Mouse (Mus musculus) urinary bladder, postnatal 4 days (tissue): ENCODE measurements around the gene Pdzd2.
A peak's percentile ranks its signal among the peaks of the same experiment; 100 is the strongest.

Experiments used
- DNase-seq, 2 experiments: peaks; one replicate each; pipeline ENCODE4 v3.0.0; 2021 to 2022; ENCODE audit warnings: low spot score in 2 of 2

The Pdzd2 gene

DNA sequence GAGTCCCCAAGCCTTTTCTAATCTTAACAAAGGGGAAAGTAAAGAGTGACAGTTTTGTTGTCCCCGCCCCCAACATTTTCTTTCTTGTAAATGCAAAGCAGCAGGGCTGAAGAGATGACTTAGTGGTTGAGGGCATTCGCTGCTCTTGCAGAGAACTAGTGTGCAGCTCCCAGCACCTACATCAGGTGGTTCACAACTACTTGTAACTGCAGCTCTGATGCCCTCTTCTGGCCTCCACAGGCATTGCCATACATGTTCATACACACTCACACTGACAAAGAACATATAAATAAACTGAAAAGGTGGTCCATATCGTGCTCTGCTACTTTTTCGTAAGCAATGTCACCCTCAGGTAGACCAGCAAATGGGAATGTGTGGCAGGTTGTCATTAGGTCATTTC is 116.2 kb downstream of the Pdzd2 start:
- no peak for DNase-seq

GRCm38 (mm10) chr15:12622701-12623100 is 117.0 kb downstream of the Pdzd2 start:
- DNase-seq: no peak

DNA sequence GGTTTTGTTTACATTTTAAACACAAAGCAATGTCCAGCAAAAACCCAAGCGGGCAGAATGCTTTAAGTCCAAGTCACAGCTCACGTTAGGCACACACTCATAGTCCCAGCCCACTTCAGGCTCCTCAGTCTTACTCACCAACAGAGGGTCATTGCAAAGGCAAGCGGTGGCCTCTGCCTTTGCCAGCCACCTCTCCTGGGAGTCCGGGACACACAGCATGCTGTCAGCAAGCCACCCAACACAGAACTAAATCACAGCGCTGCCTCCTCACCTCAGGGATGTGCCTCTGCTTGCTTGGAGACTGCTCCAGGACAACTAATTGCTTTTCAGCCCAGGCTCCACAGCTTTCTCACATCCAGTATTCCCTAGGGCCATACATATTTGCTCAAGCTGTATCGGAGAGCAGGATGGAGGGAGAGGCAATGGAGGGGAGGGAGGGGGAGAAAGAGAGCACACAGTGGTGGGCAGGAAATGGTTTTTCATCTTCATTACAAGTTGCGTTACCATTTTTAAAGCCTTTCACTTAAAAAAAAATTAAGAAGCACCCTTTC is 117.6 kb downstream of the Pdzd2 start:
- DNase-seq: no peak

GRCm38 (mm10) chr15:12619273-12619672 is 120.5 kb downstream of the Pdzd2 start:
- no peak for DNase-seq

DNA sequence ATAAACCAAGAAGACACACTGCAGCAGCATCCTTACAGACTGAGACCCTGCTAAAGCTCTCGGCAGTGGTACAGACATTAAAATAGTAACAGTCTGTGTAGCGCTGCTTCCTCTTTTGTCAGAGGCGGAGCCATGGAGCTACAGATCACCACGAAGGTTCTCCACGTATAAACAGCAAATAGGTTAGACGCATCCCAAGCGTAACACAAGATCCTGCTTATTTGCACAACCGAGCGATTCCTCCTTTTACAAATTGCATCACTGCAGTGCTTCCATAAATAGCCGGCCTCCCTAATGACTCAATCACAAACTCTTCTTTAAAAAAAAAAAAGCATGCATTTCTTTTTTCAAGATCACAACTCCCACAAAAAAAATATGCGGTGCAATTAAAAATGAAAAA is 122.1 kb downstream of the Pdzd2 start:
- DNase-seq: no peak

- DNase-seq: no peak
Observed at GRCm38 (mm10) chr15:12617220-12617619, 122.5 kb downstream of the Pdzd2 start.

DNA sequence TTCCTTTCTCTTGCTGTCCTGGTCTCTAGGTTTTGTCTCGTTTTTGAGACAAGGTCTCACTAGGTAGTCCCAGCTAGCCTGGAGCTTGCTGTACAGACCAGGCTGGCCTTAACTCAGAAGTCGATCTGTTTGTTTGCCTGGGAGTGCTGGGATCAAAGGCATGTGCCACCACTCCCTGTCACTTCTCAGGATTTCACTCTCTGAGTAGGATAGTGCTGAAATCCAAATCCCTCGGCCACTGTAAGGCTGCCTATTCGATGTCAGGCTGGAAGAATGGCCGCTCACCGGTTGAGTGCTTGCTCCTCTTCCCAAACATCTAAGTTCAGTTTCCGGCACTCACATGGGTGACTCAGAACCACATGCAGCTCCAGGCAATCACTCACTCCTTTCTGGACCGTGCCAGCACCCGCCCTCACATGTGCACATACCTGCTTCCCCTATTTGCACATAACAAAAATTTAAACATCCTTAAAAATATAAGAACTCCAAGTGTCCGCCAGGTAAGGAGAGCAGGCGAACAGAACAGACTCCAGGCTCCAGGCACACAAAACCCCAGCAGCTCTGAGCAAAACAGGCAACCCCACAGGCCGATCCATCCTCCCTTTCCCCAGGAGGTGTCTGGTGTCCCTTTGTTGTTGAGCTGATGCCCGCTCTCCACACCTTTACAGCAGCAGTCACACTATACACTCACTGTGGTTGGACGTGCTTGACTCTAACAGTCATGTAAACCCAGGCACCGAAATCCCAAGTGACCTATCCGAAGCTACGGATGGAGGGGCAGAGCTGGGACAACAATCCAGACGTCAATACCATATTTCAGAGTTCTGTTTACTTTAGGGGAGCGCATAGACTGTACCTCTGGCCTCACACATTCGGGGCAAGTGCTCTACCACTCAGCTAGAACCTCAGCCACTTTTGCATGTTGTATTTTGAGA is 124.5 kb downstream of the Pdzd2 start:
- no peak for DNase-seq

DNA sequence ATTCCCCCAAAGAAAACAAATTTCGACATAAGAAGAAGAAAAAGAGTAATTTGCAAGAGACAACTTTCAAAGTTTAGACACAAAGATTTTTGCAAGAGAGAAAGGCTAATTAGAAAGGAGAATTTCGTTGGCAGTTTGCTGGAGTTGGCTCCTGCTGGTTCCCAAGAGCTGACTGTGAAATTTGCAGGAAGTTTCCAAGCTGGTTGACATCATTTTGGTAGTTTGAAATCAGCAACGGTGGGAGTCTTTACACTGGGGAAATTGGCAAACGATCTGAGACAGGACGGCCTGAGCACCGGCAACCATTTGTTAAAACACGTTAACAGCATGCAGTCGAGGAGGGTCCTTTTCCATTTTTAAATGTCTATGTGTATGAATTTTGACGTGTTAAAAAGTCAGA is 125.7 kb downstream of the Pdzd2 start:
- no peak for DNase-seq

- no peak for DNase-seq
Observed at GRCm38 (mm10) chr15:12612944-12613675, 126.6 kb downstream of the Pdzd2 start.

GRCm38 (mm10) chr15:12608090-12608489 is 131.6 kb downstream of the Pdzd2 start:
- no peak for DNase-seq

DNA sequence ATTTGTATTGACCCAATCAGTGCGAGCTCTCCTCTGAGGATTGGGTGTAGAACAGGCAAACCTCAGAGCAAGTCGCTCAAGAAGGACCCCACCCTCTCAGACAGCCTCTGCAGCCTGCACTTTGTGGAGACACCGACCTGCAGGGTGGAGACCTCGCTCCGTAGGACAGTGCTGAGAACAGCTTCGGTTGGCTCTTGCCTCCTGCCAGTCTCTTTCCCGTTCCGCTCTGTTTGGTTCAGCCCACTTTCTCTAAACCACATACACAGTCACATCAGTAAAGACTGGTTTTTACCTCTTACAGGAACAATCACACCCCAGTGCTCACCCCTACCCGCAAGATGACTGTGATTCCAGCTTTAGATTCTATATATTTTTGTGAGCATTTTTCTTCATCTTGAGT is 133.4 kb downstream of the Pdzd2 start:
- DNase-seq: no peak

GRCm38 (mm10) chr15:12605239-12605993 is 134.3 kb downstream of the Pdzd2 start:
- DNase-seq: no peak

DNA sequence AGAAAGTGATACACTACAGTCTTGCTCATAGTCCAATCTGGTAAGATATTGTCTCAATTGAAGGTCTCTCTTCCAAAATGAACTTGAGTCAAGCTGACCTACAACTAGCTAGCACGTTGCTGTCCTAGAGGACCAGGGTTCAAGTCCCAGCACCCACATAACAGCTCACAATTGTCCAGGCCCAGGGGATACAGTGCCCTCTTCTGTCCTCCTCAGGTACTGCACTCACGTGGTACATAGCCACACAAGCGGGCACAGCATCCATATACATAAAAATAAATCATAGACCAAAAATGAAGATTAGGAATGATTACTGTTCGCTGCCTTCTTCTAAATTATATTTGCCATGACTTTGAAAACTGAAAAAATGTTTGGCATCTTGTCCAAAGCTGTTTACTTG is 136.1 kb downstream of the Pdzd2 start:
- DNase-seq: no peak

GRCm38 (mm10) chr15:12593094-12593493 is 146.6 kb downstream of the Pdzd2 start:
- no peak for DNase-seq

- no peak for DNase-seq
Observed at GRCm38 (mm10) chr15:12592628-12593027, 147.1 kb downstream of the Pdzd2 start.

DNA sequence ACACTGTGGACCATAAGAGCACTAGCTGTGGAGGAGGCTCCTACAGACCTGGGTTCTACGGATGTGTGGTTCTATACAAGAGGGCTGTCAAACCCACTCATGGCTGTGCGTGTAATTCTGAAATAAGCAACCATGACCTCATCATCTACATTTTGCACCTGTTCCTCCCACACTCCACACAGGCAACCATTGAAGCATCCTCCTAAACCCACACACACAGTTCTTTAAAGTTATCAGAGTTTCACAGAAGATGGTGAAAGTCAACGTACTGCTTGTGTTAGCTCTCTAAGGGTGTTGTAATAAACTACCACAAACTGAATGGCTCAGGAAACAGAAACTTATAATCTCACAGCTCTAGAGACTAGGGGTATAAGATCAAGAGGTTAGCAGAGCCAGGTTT is 151.1 kb downstream of the Pdzd2 start:
- no peak for DNase-seq

DNA sequence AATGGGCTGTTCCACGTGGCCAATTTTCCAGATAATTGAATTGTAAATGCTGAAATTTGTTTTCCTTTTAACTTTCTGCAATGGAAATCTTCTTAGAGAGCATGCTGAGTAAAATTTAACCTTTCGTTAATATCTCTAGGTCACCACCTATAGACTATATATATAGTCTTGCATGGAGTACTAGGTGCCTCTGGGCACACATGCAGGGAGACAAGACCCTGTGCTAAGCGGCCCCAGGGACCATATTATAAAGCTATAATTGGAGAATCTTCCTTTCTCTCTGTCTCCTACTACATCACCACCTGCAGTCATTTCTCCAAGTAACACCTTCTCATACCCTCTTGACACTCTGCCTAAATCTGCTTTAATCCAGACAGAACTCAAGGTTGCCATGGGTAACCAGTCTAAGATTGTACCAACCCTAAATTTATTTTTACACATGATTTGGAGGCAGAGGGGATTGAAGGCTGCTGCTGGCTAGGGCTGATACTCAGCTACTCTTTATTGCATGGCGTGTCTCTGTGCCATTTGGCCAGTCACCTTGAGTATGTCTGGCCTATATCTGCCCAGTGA is 152.8 kb downstream of the Pdzd2 start:
- DNase-seq: no peak

- DNase-seq: peak; percentile 50 to 72
Observed at GRCm38 (mm10) chr15:12586154-12586553, 153.6 kb downstream of the Pdzd2 start.

DNA sequence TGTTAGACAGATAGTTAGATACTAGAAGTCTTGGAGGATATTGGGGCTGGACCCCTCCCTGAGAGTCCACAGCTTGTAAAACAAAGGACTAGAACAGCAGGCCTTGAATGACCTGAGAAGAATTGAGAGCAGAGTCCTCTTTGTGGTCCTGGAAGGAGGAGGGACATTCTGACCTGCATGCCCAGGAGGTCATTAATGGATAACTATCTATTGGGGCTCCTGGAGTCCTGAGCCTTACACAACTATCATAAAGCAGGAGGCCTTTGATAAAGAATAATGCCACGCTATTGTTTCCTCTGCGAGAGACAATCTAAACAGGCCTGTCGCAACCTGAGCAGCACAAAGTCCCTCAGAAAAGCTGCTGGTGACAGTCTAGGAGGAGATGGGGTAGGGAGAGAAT is 156.7 kb downstream of the Pdzd2 start:
- DNase-seq: no peak

GRCm38 (mm10) chr15:12582471-12582870 is 157.3 kb downstream of the Pdzd2 start:
- no peak for DNase-seq

DNA sequence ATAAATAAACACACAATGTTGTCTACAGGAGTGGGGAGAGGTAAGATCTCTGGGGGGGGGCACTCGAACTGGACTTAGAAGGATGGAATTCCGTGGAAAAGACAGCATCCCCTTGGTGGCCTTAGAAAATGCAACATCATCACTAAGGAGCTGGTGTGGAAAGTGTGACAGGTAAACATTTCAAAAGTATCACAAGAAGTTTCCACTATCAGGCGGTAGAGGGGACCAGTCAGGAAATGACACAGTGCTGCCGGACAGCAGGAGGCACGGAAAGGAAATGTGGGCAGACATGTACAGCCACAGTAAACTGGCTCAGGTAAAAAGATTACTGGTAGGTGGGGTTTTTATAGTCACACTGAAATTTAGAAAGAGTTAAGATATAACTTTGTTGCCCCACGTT is 160.5 kb downstream of the Pdzd2 start:
- DNase-seq: no peak

DNA sequence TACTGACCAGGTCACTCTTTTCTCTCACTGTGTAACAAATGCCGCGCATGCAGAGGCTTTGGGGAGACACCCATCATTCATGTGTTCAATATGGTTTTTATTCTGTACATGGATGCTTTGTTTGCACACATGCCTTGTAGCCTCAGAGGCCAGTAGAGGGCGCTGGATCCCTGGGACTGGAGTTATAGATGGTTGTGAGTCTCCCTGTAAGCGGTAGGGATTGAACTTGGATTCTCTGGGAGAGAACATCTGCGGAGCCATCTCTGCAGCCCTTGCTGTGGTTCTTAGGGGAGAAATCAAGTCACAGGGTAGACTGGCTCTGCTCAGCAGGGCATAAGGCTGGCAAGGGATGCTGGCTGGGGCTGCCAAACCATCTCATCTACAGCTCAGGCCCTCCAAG is 161.4 kb downstream of the Pdzd2 start:
- peak in 1 of 2 experiments; percentile 64 for DNase-seq
